Mouse (Mus musculus): ENCODE results near the gene 5730480H06Rik.
A peak's percentile ranks its signal among the peaks of the same experiment; 100 is the strongest.

5730480H06Rik gene

DNA sequence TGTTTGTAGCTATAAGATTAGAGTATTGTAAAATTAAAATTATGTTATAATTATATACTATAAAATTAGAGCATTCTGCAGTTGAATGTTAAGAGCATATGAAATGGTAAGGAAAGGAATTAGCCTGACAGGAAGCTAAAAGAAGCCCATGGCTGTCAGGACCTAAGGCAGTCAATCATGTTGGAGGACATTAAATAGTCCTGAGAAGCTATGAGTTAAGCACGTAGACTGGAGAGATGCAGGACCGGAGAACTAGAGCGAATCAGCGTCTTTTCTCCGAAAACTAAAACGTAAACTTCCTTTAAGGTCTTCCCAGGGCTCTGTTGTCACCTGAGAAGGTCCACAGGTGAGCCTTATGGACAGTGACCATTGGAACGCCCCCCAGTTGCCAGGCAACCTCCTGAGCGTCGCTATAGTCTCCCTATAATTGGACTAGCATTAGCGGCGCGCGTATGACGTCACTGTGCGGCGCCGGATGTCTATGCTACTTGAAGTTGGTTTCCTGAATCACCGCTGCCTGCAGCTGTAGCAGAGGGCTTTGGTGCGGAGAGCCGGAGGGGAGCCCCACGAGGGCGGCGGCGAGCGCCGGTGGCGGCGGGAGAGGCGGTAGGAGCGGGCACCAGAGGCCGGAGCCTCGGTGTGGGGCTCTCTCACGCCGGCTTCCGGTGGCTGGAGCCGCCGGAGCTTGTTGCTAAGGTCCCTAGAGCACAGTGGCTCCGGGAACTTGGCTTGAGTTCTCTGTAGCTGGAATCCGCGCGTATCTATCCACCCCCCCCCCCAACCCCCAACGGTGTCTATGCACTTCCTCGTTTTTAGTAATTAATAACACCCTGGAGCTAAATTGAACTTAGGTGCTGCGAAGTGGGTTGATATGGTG, 44.4 kb downstream of the 5730480H06Rik start:
- peak; percentile 95 for DNase-seq (ENCODE audit: low read depth, low spot score)
- no peaks in the 10 kb centered on the region for H3K27me3 ChIP-seq (ENCODE audit: control insufficient read depth, insufficient read depth, low read length, poor library complexity, severe bottlenecking)
- peaks cover 8% of the 10 kb centered on the region for H3K36me3 ChIP-seq (ENCODE audit: control insufficient read depth, insufficient read depth, low read length, poor library complexity, severe bottlenecking)

DNA sequence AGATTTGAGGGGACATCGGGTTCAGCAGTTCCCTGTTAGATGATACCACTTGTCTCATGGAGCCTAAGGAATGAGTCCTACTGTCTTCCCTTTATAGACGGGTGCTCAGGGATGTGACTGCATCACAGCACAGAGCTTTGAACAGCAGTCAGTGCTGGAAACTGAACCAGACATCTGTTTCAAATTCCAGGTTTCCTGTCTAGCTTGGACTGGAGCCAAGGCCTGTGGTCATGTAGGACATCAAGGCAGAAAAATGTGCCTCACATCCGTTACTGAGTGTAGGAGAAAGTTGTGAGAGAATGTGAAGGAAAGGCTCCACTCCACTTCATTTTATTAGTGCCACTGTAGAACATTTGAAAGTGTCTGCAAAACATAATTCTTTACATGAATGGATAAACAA, 74.7 kb downstream of the 5730480H06Rik start:
- no peaks in the 10 kb centered on the region for H3K27me3 ChIP-seq (ENCODE audit: control insufficient read depth, insufficient read depth, low read length, poor library complexity, severe bottlenecking)
- H3K36me3 ChIP-seq (ENCODE audit: control insufficient read depth, insufficient read depth, low read length, poor library complexity, severe bottlenecking): peaks cover 1% of the 10 kb centered on the region; the same call in 1 of the 2 replicates
- no peak for DNase-seq (ENCODE audit: low read depth, low spot score)

- Histone ChIP-seq H3K27me3 (ENCODE audit: control insufficient read depth, insufficient read depth, low read length, poor library complexity, severe bottlenecking) (no peaks in the 10 kb centered on the region), H3K36me3 (ENCODE audit: control insufficient read depth, insufficient read depth, low read length, poor library complexity, severe bottlenecking) (no peaks in the 10 kb centered on the region)
- no peak for DNase-seq (ENCODE audit: low read depth, low spot score)
Measured at GRCm38 (mm10) chr5:48408276-48408675, 80.5 kb downstream of the 5730480H06Rik start.

- no peak for DNase-seq (ENCODE audit: low read depth, low spot score)
- no peaks in the 10 kb centered on the region for H3K27me3 ChIP-seq (ENCODE audit: control insufficient read depth, insufficient read depth, low read length, poor library complexity, severe bottlenecking)
- no peaks in the 10 kb centered on the region for H3K36me3 ChIP-seq (ENCODE audit: control insufficient read depth, insufficient read depth, low read length, poor library complexity, severe bottlenecking)
Measured at GRCm38 (mm10) chr5:48410348-48410747, 82.6 kb downstream of the 5730480H06Rik start.

DNA sequence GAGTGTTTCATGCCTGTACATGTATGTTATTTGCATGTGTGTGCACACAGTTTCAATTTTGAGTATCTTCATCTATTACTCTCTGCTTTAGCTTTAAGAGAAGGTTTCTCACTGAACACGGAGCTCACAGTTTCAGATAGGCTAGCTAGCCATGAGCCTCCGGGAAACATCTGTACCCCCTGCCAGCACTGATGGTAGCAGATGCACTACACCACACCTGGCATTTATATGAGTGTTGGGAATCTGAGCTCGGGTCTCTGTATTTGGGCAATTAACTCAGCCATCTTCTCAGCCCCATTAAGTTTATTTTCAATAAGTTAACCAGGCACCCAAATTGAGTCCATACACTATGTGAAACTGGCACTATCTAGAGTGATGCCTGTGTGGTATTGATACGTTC, 83.7 kb downstream of the 5730480H06Rik start:
- Histone ChIP-seq H3K27me3 (ENCODE audit: control insufficient read depth, insufficient read depth, low read length, poor library complexity, severe bottlenecking) (no peaks in the 10 kb centered on the region), H3K36me3 (ENCODE audit: control insufficient read depth, insufficient read depth, low read length, poor library complexity, severe bottlenecking) (no peaks in the 10 kb centered on the region)
- DNase-seq (ENCODE audit: low read depth, low spot score): no peak

GRCm38 (mm10) chr5:48412261-48412660, 84.5 kb downstream of the 5730480H06Rik start:
- no peaks in the 10 kb centered on the region for H3K36me3 ChIP-seq (ENCODE audit: control insufficient read depth, insufficient read depth, low read length, poor library complexity, severe bottlenecking)
- H3K27me3 ChIP-seq (ENCODE audit: control insufficient read depth, insufficient read depth, low read length, poor library complexity, severe bottlenecking): no peaks in the 10 kb centered on the region
- DNase-seq (ENCODE audit: low read depth, low spot score): no peak

DNA sequence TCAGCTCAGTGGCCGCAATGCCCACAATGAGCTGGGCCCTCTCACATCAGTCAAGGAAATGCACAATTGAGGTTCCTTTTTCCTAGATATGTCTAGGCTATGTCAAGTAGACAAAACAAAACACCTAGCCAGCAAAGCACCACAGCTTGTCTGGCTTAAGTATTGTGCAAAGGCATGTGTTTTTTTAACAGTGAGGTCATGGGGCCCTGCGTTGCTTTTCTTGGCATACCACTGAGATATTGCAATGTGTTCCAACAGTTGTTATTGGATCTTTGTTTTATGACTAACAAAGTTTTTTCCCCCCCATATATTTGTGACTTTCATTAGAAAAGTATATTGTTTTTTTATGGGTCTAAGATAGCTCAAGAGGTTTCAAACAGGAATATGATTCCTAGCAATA, 92.0 kb downstream of the 5730480H06Rik start:
- no peak for DNase-seq (ENCODE audit: low read depth, low spot score)
- no peaks in the 10 kb centered on the region for H3K27me3 ChIP-seq (ENCODE audit: control insufficient read depth, insufficient read depth, low read length, poor library complexity, severe bottlenecking)
- H3K36me3 ChIP-seq (ENCODE audit: control insufficient read depth, insufficient read depth, low read length, poor library complexity, severe bottlenecking): no peaks in the 10 kb centered on the region

GRCm38 (mm10) chr5:48421957-48422356, 94.2 kb downstream of the 5730480H06Rik start:
- no peaks in the 10 kb centered on the region for H3K27me3 ChIP-seq (ENCODE audit: control insufficient read depth, insufficient read depth, low read length, poor library complexity, severe bottlenecking)
- DNase-seq (ENCODE audit: low read depth, low spot score): no peak
- H3K36me3 ChIP-seq (ENCODE audit: control insufficient read depth, insufficient read depth, low read length, poor library complexity, severe bottlenecking): no peaks in the 10 kb centered on the region

DNA sequence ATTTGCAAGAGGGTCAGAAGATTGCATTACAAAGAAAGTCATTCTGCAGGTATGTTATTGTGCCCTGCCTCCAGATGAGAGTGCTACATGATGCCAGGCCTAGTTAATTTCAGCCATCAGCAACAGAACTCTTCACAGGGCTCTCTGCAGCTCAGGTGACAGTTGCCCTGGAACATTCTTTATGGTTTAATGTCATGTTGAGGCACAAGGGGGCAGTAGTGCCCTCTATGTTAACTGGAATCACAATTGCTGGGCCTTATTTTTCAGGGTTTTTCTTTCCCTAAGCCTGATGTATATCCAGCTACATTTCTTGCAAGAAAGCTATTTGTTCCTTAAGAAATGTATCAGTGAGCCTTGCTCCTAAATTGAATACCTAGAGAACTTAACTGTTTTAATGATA, 102.7 kb downstream of the 5730480H06Rik start:
- no peaks in the 10 kb centered on the region for H3K27me3 ChIP-seq (ENCODE audit: control insufficient read depth, insufficient read depth, low read length, poor library complexity, severe bottlenecking)
- no peak for DNase-seq (ENCODE audit: low read depth, low spot score)
- no peaks in the 10 kb centered on the region for H3K36me3 ChIP-seq (ENCODE audit: control insufficient read depth, insufficient read depth, low read length, poor library complexity, severe bottlenecking)

DNA sequence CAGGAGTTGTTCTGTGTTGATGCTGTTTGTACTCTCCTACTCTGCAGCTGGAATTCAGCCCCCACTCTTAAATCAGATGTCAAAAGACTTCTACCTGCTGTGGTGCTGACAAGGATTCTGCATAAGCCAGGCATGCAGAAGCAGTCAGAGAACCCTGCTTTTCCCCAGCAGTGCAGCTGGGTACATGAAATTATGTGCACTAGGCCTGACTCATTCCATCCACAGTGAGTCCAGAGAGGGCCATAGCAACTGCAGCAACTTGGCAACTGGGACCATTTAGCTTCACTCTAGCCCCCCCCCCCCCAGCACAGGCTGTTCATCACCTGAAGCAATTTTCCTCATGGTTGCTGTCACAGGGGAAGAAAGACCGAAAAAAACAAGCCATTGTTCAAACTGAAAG, 121.1 kb downstream of the 5730480H06Rik start:
- no peaks in the 10 kb centered on the region; the same call in 1 of the 2 replicates for H3K27me3 ChIP-seq (ENCODE audit: control insufficient read depth, insufficient read depth, low read length, poor library complexity, severe bottlenecking)
- no peak for DNase-seq (ENCODE audit: low read depth, low spot score)

DNA sequence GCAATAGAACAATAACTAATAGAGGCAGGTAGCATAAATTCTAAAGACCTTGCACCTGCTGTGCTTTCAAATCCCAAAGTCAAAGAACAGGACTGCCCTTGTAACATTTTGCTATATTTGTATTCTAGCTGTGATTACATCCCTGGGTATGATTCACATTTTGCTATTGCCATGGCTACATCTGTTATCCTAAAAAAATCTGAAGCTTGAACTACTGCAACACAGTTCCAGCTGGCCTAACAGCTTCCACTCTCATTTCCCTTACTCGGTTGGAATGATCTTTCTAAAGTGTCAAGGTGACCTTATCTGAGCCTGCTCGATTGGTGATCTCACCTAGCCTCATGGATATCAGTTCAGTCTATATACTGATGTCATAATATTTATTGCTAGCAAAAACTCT, 132.5 kb downstream of the 5730480H06Rik start:
- Histone ChIP-seq H3K27me3 (ENCODE audit: control insufficient read depth, insufficient read depth, low read length, poor library complexity, severe bottlenecking) (no peaks in the 10 kb centered on the region), H3K36me3 (ENCODE audit: control insufficient read depth, insufficient read depth, low read length, poor library complexity, severe bottlenecking) (no peaks in the 10 kb centered on the region)
- no peak for DNase-seq (ENCODE audit: low read depth, low spot score)

More for the DNA sequence above, 121.1 kb downstream of the 5730480H06Rik start:
- H3K36me3 ChIP-seq (ENCODE audit: control insufficient read depth, insufficient read depth, low read length, poor library complexity, severe bottlenecking): no peaks in the 10 kb centered on the region
